23 mouse cellular contexts compared by ENCODE assay signal in the genomic region with DNA sequence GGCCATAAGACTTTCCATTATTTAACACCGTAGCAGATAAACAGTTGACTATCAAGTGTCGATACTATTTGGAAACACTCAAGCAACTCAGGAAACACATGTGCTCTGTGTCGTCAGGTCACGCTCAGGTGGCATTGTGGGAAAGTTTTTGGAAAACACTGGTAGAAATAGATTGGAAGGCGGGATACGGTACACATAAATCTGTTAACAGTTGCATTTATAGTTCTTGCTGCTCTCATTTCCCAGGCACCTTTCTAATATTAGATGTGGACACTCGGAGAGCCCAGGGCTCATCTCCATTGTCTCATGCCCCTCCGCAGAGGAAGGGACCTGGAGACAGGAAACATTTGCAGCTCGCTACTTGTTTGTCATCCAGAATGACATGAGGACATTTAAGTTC.
DNase-seq lines count a peak whose midpoint lies in the region; ATAC-seq lines count a peak whose summit lies in the region.
"Had no signal": no experiment of that assay in that cellular context is flagged by ENCODE, and none has a peak within 500 bp of the region (broad histone marks: within the 10 kb centered on the region; RNA-seq: fewer than 3 reads in every experiment).

No protein-coding gene starts in this region.

- peak overlapping the region; percentile 71 for H3K27ac ChIP-seq in heart, embryonic 15.5 days
- no peak overlapping the region for H3K27ac ChIP-seq in heart, embryonic 11.5 days (ENCODE audit: low read depth, low read length)
- H3K27ac ChIP-seq: embryonic facial prominence, embryonic 15.5 days; forebrain, embryonic 10.5 days; gastrocnemius, adult 2 months; hindbrain, embryonic 10.5 days had no signal

- 42% methylated on average over 9 of the region's 9 CpGs for WGBS in heart, embryonic 15.5 days
- WGBS in heart, embryonic 11.5 days (ENCODE audit: insufficient replicate concordance) = 60% methylated on average over 9 of the region's 9 CpGs

- peaks cover 30% of the 10 kb centered on the region for H3K4me1 ChIP-seq in heart, embryonic 15.5 days (replicated peaks)
- H3K4me1 ChIP-seq in heart, embryonic 11.5 days (ENCODE audit: control insufficient read depth, insufficient read depth, low read length) = peaks cover 12% of the 10 kb centered on the region
- H3K4me1 ChIP-seq: embryonic facial prominence, embryonic 15.5 days; forebrain, embryonic 10.5 days; hindbrain, embryonic 10.5 days had no signal

- no peak overlapping the region for H3K9ac ChIP-seq in heart, embryonic 15.5 days
- H3K9ac ChIP-seq in heart, embryonic 11.5 days (ENCODE audit: low read depth, low read length) = no peak overlapping the region
- H3K9ac ChIP-seq: embryonic facial prominence, embryonic 15.5 days had no signal

- ATAC-seq in heart, embryonic 15.5 days (replicated peaks; ENCODE audit: insufficient number of reproducible peaks, insufficient read depth, low FRiP score, low read depth) = no peak
- ATAC-seq in heart, embryonic 11.5 days (replicated peaks; ENCODE audit: insufficient number of reproducible peaks, low FRiP score, low TSS enrichment) = no peak
- ATAC-seq: forebrain, embryonic 14.5 days; hindbrain, embryonic 16.5 days; inflammation-experienced regulatory T-cells, adult 6 months; intestine, postnatal 0 days had no signal

- intact Hi-C loops in heart, postnatal 36 days (cut with DNase I) = no loop called here

- DNase-seq in heart, adult 18-20 months = peak; percentile 14 to 24
- no peak for DNase-seq in heart, postnatal 36 days
- peak; percentile 10 for DNase-seq in kidney, adult 11 months
- no peak for DNase-seq in kidney, postnatal 25 days
- peak; percentile 36 for DNase-seq in kidney, postnatal 14 days
- no peak for DNase-seq in kidney, postnatal 10 days
- DNase-seq: adrenal gland, postnatal 10 days; cerebellum, adult 11 months; cerebellum, adult 8-10 months; cerebellum, postnatal 14 days; embryo, embryonic 11 days; gastrocnemius, adult 2 months; gastrocnemius, postnatal 25 days had no signal

- H3K36me3 ChIP-seq in heart, embryonic 15.5 days = no peaks in the 10 kb centered on the region
- H3K36me3 ChIP-seq in heart, embryonic 11.5 days (ENCODE audit: control insufficient read depth, insufficient read depth, low read length) = 0 out of 2 replicates have a peak, but pooled peaks cover 4% of the 10 kb centered on the region
- H3K36me3 ChIP-seq: embryonic facial prominence, embryonic 15.5 days had no signal

- H3K27me3 ChIP-seq in heart, embryonic 15.5 days = no peaks in the 10 kb centered on the region
- no peaks in the 10 kb centered on the region for H3K27me3 ChIP-seq in heart, embryonic 11.5 days (ENCODE audit: control insufficient read depth, insufficient read depth, low read length)
- H3K27me3 ChIP-seq: embryonic facial prominence, embryonic 15.5 days had no signal

- H3K4me3 ChIP-seq in heart, embryonic 15.5 days = no peak overlapping the region
- H3K4me3 ChIP-seq in heart, embryonic 11.5 days (ENCODE audit: low read depth, low read length) = no peak overlapping the region
- H3K4me3 ChIP-seq: embryonic facial prominence, embryonic 15.5 days; erythroblast, embryonic 14.5 days; forebrain, embryonic 10.5 days; gastrocnemius, adult 2 months; hindbrain, embryonic 10.5 days had no signal

- H3K9me3 ChIP-seq in heart, embryonic 15.5 days (replicated peaks) = no peaks in the 10 kb centered on the region
- H3K9me3 ChIP-seq in heart, embryonic 11.5 days (replicated peaks; ENCODE audit: control insufficient read depth, low read length) = no peaks in the 10 kb centered on the region
- H3K9me3 ChIP-seq: embryonic facial prominence, embryonic 15.5 days; forebrain, embryonic 10.5 days; hindbrain, embryonic 10.5 days had no signal

- H3K4me2 ChIP-seq in heart, embryonic 15.5 days = no peak overlapping the region
- H3K4me2 ChIP-seq in heart, embryonic 11.5 days = no peak overlapping the region
- H3K4me2 ChIP-seq: embryonic facial prominence, embryonic 15.5 days had no signal

Comparison
In these comparisons a context has a peak if more than half of its experiments do, and no peak if none do; other contexts are left out.
1. DNase-seq: peak in heart, adult 18-20 months (2 of 2), kidney, adult 11 months (single experiment) and kidney, postnatal 14 days (single experiment); none in heart, postnatal 36 days (0 of 2), kidney, postnatal 25 days (0 of 2) and kidney, postnatal 10 days (single experiment).